Mouse (Mus musculus) neural tube, embryonic 15.5 days (tissue): ENCODE measurements around the gene Senp1. TPM values are rescaled to one million over a fixed set of nuclear protein-coding genes. Genes with fewer than 3 reads are reported as not detected.
A peak's percentile ranks its signal among the peaks of the same experiment; 100 is the strongest.

Experiments used
- ATAC-seq: fragments of 200-750 bp; cut with Nextera tagmentation; 2 replicates; pipeline ENCODE4 v1.8.0; 2017; ENCODE audit warnings: mild to moderate bottlenecking, moderate TSS enrichment, moderate library complexity; ENCODE audit not compliant: low FRiP score
- H3K27ac ChIP-seq: fragments of 300-500 bp; sonication (generic); replicated peaks from 2 replicates; pipeline ENCODE4 v1.5.1; 2015; ENCODE audit warnings: mild to moderate bottlenecking, inconsistent platforms
- H3K27me3 ChIP-seq: fragments of 300-500 bp; sonication (generic); replicated peaks from 2 replicates; pipeline ENCODE4 v1.6.1; 2015; ENCODE audit warnings: inconsistent platforms
- H3K36me3 ChIP-seq: fragments of 300-500 bp; sonication (generic); 2 replicates; pipeline ENCODE4 v1.6.1; 2015; ENCODE audit warnings: inconsistent platforms
- H3K4me1 ChIP-seq: fragments of 300-500 bp; sonication (generic); 2 replicates; pipeline ENCODE4 v1.6.1; 2015; ENCODE audit warnings: inconsistent platforms
- H3K4me2 ChIP-seq: fragments of 300-500 bp; sonication (generic); 2 replicates; pipeline ENCODE4 v1.6.1; 2015; ENCODE audit warnings: inconsistent platforms, mild to moderate bottlenecking, moderate library complexity
- H3K4me3 ChIP-seq: fragments of 300-500 bp; sonication (generic); replicated peaks from 2 replicates; pipeline ENCODE4 v1.5.1; 2015; ENCODE audit warnings: mild to moderate bottlenecking, inconsistent platforms
- H3K9ac ChIP-seq: fragments of 300-500 bp; sonication (generic); replicated peaks from 2 replicates; pipeline ENCODE4 v1.6.1; 2015; ENCODE audit warnings: mild to moderate bottlenecking, inconsistent platforms
- H3K9me3 ChIP-seq: fragments of 300-500 bp; sonication (generic); replicated peaks from 2 replicates; pipeline ENCODE4 v1.6.1; 2016; ENCODE audit warnings: inconsistent platforms
- WGBS: fragments of 180-500 bp; shearing (Covaris S2); methylation state at CpG from one replicate; pipeline ENCODE4 v1.1.7; 2015; ENCODE audit warnings: mixed read lengths; 5-methylcytosine and 5-hydroxymethylcytosine counted together
- polyA plus RNA-seq: library from polyadenylated mRNA; unstranded; fragments of >200 nt; fragmentation: Nextera tagmentation; extraction: Ambion mirVana; gene quantifications from 2 replicates; pipeline ENCODE4 v1.2.1, GENCODE M21; 2015

Senp1 gene
- polyA plus RNA-seq, 1 experiment from 2014 or later: 16.8 TPM

GRCm38 (mm10) chr15:98102401-98102800, 8.9 kb upstream of the Senp1 start:
- Histone ChIP-seq H3K36me3 (no peaks in the 10 kb centered on the region), H3K27me3 (peaks cover 4% of the 10 kb centered on the region; the same call in 1 of the 2 replicates), H3K9me3 (no peaks in the 10 kb centered on the region), H3K4me1 (peaks cover 4% of the 10 kb centered on the region; the same call in 1 of the 2 replicates), H3K27ac (no peak overlapping the region), H3K4me2 (no peak overlapping the region), H3K4me3 (no peak overlapping the region), H3K9ac (no peak overlapping the region)
- 95% methylated on average over 6 of the region's 6 CpGs for WGBS
- ATAC-seq: no peak

GRCm38 (mm10) chr15:98098519-98098918, 5.0 kb upstream of the Senp1 start:
- H3K9ac ChIP-seq: no peak overlapping the region
- H3K36me3 ChIP-seq: no peaks in the 10 kb centered on the region
- H3K4me1 ChIP-seq: peaks cover 6% of the 10 kb centered on the region
- ATAC-seq: no peak
- no peaks in the 10 kb centered on the region for H3K27me3 ChIP-seq
- no peak overlapping the region for H3K4me2 ChIP-seq
- H3K27ac ChIP-seq: no peak overlapping the region
- 91% methylated on average over 9 of the region's 9 CpGs for WGBS
- H3K9me3 ChIP-seq: no peaks in the 10 kb centered on the region
- H3K4me3 ChIP-seq: no peak overlapping the region

- WGBS: 59% methylated on average over 3 of the region's 3 CpGs
- Histone ChIP-seq H3K4me1 (peaks cover 13% of the 10 kb centered on the region), H3K9ac (no peak overlapping the region), H3K9me3 (no peaks in the 10 kb centered on the region), H3K4me2 (no peak overlapping the region), H3K27ac (no peak overlapping the region), H3K27me3 (no peaks in the 10 kb centered on the region), H3K4me3 (no peak overlapping the region), H3K36me3 (no peaks in the 10 kb centered on the region)
- ATAC-seq: no peak
Measured at GRCm38 (mm10) chr15:98096957-98097356, 3.4 kb upstream of the Senp1 start.

GRCm38 (mm10) chr15:98094905-98095304, 1.4 kb upstream of the Senp1 start:
- 87% methylated on average over 12 of the region's 12 CpGs for WGBS
- H3K27ac ChIP-seq: no peak overlapping the region

GRCm38 (mm10) chr15:98092372-98093120, 998 bp downstream of the Senp1 start, which contains the start of gene Pfkm:
TSS of gene Pfkm (plus strand) at chr15:98092589.
- under 1% methylated on average over 30 of the region's 30 CpGs for WGBS

More at GRCm38 (mm10) chr15:98094905-98095304, 1.4 kb upstream of the Senp1 start:
- Histone ChIP-seq H3K9ac (no peak overlapping the region), H3K4me2 (no peak overlapping the region), H3K4me3 (no peak overlapping the region), H3K4me1 (peaks cover 21% of the 10 kb centered on the region), H3K36me3 (no peaks in the 10 kb centered on the region), H3K9me3 (no peaks in the 10 kb centered on the region), H3K27me3 (no peaks in the 10 kb centered on the region)
- ATAC-seq: no peak

GRCm38 (mm10) chr15:98091841-98092240, 1.7 kb downstream of the Senp1 start:
- 36% methylated on average over 4 of the region's 4 CpGs for WGBS
- Histone ChIP-seq H3K9ac (0 out of 2 replicates have a peak overlapping the region, but pooled peaks have one; percentile 6), H3K27ac (no peak overlapping the region)

More at GRCm38 (mm10) chr15:98092372-98093120, 998 bp downstream of the Senp1 start, which contains the start of gene Pfkm:
- H3K4me1 ChIP-seq: peaks cover 21% of the 10 kb centered on the region
- H3K27me3 ChIP-seq: no peaks in the 10 kb centered on the region
- H3K4me3 ChIP-seq: peak within 1 kb of the TSS; percentile 63
- H3K4me2 ChIP-seq: peak within 1 kb of the TSS; percentile 76
- ATAC-seq: no peak
- H3K9ac ChIP-seq: peak within 1 kb of the TSS; percentile 70
- peaks cover 5% of the 10 kb centered on the region; the same call in 1 of the 2 replicates for H3K36me3 ChIP-seq
- no peaks in the 10 kb centered on the region for H3K9me3 ChIP-seq
- H3K27ac ChIP-seq: peak within 1 kb of the TSS; percentile 94

GRCm38 (mm10) chr15:98089421-98090183, 3.9 kb downstream of the Senp1 start:
- no peak for ATAC-seq
- H3K4me1 ChIP-seq: peaks cover 21% of the 10 kb centered on the region
- no peaks in the 10 kb centered on the region for H3K27me3 ChIP-seq
- H3K9me3 ChIP-seq: no peaks in the 10 kb centered on the region
- 79% methylated on average over 9 of the region's 9 CpGs for WGBS
- peaks cover 15% of the 10 kb centered on the region for H3K36me3 ChIP-seq
- H3K4me3 ChIP-seq: no peak overlapping the region
- H3K27ac ChIP-seq: no peak overlapping the region
- H3K4me2 ChIP-seq: no peak overlapping the region
- no peak overlapping the region for H3K9ac ChIP-seq

More at GRCm38 (mm10) chr15:98091841-98092240, 1.7 kb downstream of the Senp1 start:
- no peaks in the 10 kb centered on the region for H3K9me3 ChIP-seq
- peaks cover 5% of the 10 kb centered on the region; the same call in 1 of the 2 replicates for H3K36me3 ChIP-seq
- H3K4me2 ChIP-seq: peak overlapping the region; percentile 76
- H3K4me3 ChIP-seq: peak overlapping the region; percentile 63
- ATAC-seq: no peak
- H3K4me1 ChIP-seq: peaks cover 21% of the 10 kb centered on the region
- no peaks in the 10 kb centered on the region for H3K27me3 ChIP-seq

GRCm38 (mm10) chr15:98088889-98089288, 4.7 kb downstream of the Senp1 start:
- peaks cover 19% of the 10 kb centered on the region for H3K4me1 ChIP-seq
- peaks cover 20% of the 10 kb centered on the region for H3K36me3 ChIP-seq
- no peak overlapping the region for H3K4me3 ChIP-seq
- H3K9me3 ChIP-seq: no peaks in the 10 kb centered on the region
- H3K9ac ChIP-seq: no peak overlapping the region
- H3K4me2 ChIP-seq: no peak overlapping the region
- WGBS: 82% methylated on average over 1 of the region's 1 CpGs
- no peak overlapping the region for H3K27ac ChIP-seq
- ATAC-seq: no peak
- H3K27me3 ChIP-seq: no peaks in the 10 kb centered on the region

- no peak overlapping the region for H3K4me2 ChIP-seq
- no peak for ATAC-seq
- H3K36me3 ChIP-seq: peaks cover 52% of the 10 kb centered on the region
- H3K9ac ChIP-seq: no peak overlapping the region
- no peak overlapping the region for H3K27ac ChIP-seq
- 86% methylated on average over 6 of the region's 6 CpGs for WGBS
- H3K9me3 ChIP-seq: no peaks in the 10 kb centered on the region
- H3K27me3 ChIP-seq: no peaks in the 10 kb centered on the region
- no peak overlapping the region for H3K4me3 ChIP-seq
- H3K4me1 ChIP-seq: no peaks in the 10 kb centered on the region
Measured at GRCm38 (mm10) chr15:98076901-98077300, 16.6 kb downstream of the Senp1 start.

- no peak overlapping the region for H3K4me3 ChIP-seq
- H3K9ac ChIP-seq: no peak overlapping the region
- H3K4me1 ChIP-seq: no peaks in the 10 kb centered on the region
- no peak overlapping the region for H3K27ac ChIP-seq
- WGBS: 87% methylated on average over 16 of the region's 16 CpGs
- H3K36me3 ChIP-seq: peaks cover 52% of the 10 kb centered on the region
- no peaks in the 10 kb centered on the region for H3K27me3 ChIP-seq
- H3K4me2 ChIP-seq: no peak overlapping the region
- no peaks in the 10 kb centered on the region for H3K9me3 ChIP-seq
- no peak for ATAC-seq
Measured at GRCm38 (mm10) chr15:98075034-98075433, 18.5 kb downstream of the Senp1 start.

GRCm38 (mm10) chr15:98074521-98074920, 19.0 kb downstream of the Senp1 start:
- no peaks in the 10 kb centered on the region for H3K4me1 ChIP-seq
- 92% methylated on average over 8 of the region's 8 CpGs for WGBS
- H3K27me3 ChIP-seq: no peaks in the 10 kb centered on the region
- peaks cover 56% of the 10 kb centered on the region for H3K36me3 ChIP-seq
- H3K9ac ChIP-seq: no peak overlapping the region
- ATAC-seq: no peak
- no peak overlapping the region for H3K4me3 ChIP-seq
- no peak overlapping the region for H3K4me2 ChIP-seq
- H3K9me3 ChIP-seq: no peaks in the 10 kb centered on the region
- H3K27ac ChIP-seq: no peak overlapping the region
